Mouse (Mus musculus) kidney, postnatal 0 days (tissue): ENCODE data around the gene Enpp6. TPM values are rescaled to one million over a fixed set of nuclear protein-coding genes. Genes with fewer than 3 reads are reported as not detected.
"Not testable (repeated sequence)": the region's sequence is repeated elsewhere in the genome, so short reads cannot be mapped to it uniquely, and the experiment has no call there.

ENCODE experiments used
- ATAC-seq: fragments of 200-750 bp; cut with Nextera tagmentation; replicated peaks from 2 replicates; pipeline ENCODE4 v1.8.0; 2017; ENCODE audit warnings: low read depth, moderate number of reproducible peaks, moderate TSS enrichment, moderate library complexity; ENCODE audit not compliant: low FRiP score
- DNase-seq: peaks from one replicate; pipeline ENCODE4 v3.0.0-alpha.2; 2016; ENCODE audit warnings: low spot score
- H3K27ac ChIP-seq: fragments of 300-500 bp; sonication (generic); 2 replicates; pipeline ENCODE4 v1.5.1; 2014; ENCODE audit warnings: mild to moderate bottlenecking
- H3K27me3 ChIP-seq: fragments of 300-500 bp; sonication (generic); 2 replicates; pipeline ENCODE4 v1.6.1; 2014; ENCODE audit warnings: low read length, mixed read lengths; ENCODE audit not compliant: insufficient read depth
- H3K36me3 ChIP-seq: fragments of 300-500 bp; sonication (generic); 2 replicates; pipeline ENCODE4 v1.6.1; 2014; ENCODE audit warnings: low read length, mixed read lengths; ENCODE audit not compliant: insufficient read depth
- H3K4me1 ChIP-seq: fragments of 300-500 bp; sonication (generic); replicated peaks from 2 replicates; pipeline ENCODE4 v1.6.1; 2014; ENCODE audit warnings: antibody characterized with exemption, low read length, mixed read lengths; ENCODE audit not compliant: insufficient read depth
- H3K4me2 ChIP-seq: fragments of 300-500 bp; sonication (generic); 2 replicates; pipeline ENCODE4 v1.6.1; 2014; ENCODE audit warnings: mild to moderate bottlenecking, low read length, moderate library complexity, mixed read lengths
- H3K4me3 ChIP-seq: fragments of 300-500 bp; sonication (generic); replicated peaks from 2 replicates; pipeline ENCODE4 v1.5.1; 2014; ENCODE audit warnings: low read depth, low read length
- H3K9ac ChIP-seq: fragments of 300-500 bp; sonication (generic); 2 replicates; pipeline ENCODE4 v1.6.1; 2014; ENCODE audit warnings: low read depth, low read length
- H3K9me3 ChIP-seq: fragments of 300-500 bp; sonication (generic); replicated peaks from 2 replicates; pipeline ENCODE4 v1.6.1; 2016; ENCODE audit warnings: low read length, inconsistent platforms, mixed read lengths
- CTCF ChIP-seq: IDR thresholded peaks from 2 replicates; pipeline ENCODE4 v1.5.1; 2016; ENCODE audit warnings: antibody characterized with exemption, low read depth, mild to moderate bottlenecking, moderate library complexity
- WGBS: fragments of 180-500 bp; shearing (Covaris S2); extraction: QIAGEN DNeasy Blood & Tissue Kit; methylation state at CpG from one replicate; pipeline ENCODE4 v1.1.7; 2014; 5-methylcytosine and 5-hydroxymethylcytosine counted together
- polyA plus RNA-seq: library from polyadenylated mRNA; unstranded; fragments of >200 nt; fragmentation: Nextera tagmentation; extraction: Ambion mirVana; gene quantifications from 2 replicates; pipeline ENCODE4 v1.2.1, GENCODE M21; 2015

Enpp6 gene
- polyA plus RNA-seq, 1 experiment from 2014 or later = 2.3 TPM

- Histone ChIP-seq H3K36me3 (no peaks in the 10 kb centered on the region), H3K9me3 (no peaks in the 10 kb centered on the region), H3K4me1 (no peaks in the 10 kb centered on the region), H3K27ac (no peak overlapping the region), H3K4me3 (no peak overlapping the region), H3K4me2 (no peak overlapping the region), H3K9ac (no peak overlapping the region), H3K27me3 (no peaks in the 10 kb centered on the region)
- DNase-seq (no peak), ATAC-seq (no peak)
- no peak for TF ChIP-seq CTCF
- 75% methylated on average over 7 of the region's 7 CpGs for WGBS
These were observed 45.4 kb downstream of the Enpp6 start for GRCm38 (mm10) chr8:47032081-47032480.

GRCm38 (mm10) chr8:47033976-47034375, 47.3 kb downstream of the Enpp6 start:
- ATAC-seq (no peak), DNase-seq (no peak)
- no peak overlapping the region for H3K4me2 ChIP-seq
- no peak for TF ChIP-seq CTCF
- no peak overlapping the region for H3K27ac ChIP-seq
- H3K4me3 ChIP-seq = no peak overlapping the region
- H3K36me3 ChIP-seq = no peaks in the 10 kb centered on the region
- no peaks in the 10 kb centered on the region for H3K9me3 ChIP-seq
- H3K4me1 ChIP-seq = no peaks in the 10 kb centered on the region
- no peak overlapping the region for H3K9ac ChIP-seq
- whole genome bisulfite sequencing = 72% methylated on average over 4 of the region's 4 CpGs
- no peaks in the 10 kb centered on the region for H3K27me3 ChIP-seq

GRCm38 (mm10) chr8:47036501-47036900, 49.8 kb downstream of the Enpp6 start:
- no peaks in the 10 kb centered on the region for H3K27me3 ChIP-seq
- H3K36me3 ChIP-seq = no peaks in the 10 kb centered on the region
- no peaks in the 10 kb centered on the region for H3K4me1 ChIP-seq
- H3K4me3 ChIP-seq = no peak overlapping the region
- TF ChIP-seq CTCF = no peak
- ATAC-seq = no peak
- 53% methylated on average over 8 of the region's 8 CpGs for WGBS
- H3K4me2 ChIP-seq = no peak overlapping the region
- peak; percentile 43 for DNase-seq
- no peaks in the 10 kb centered on the region for H3K9me3 ChIP-seq
- no peak overlapping the region for H3K9ac ChIP-seq
- no peak overlapping the region for H3K27ac ChIP-seq

DNA sequence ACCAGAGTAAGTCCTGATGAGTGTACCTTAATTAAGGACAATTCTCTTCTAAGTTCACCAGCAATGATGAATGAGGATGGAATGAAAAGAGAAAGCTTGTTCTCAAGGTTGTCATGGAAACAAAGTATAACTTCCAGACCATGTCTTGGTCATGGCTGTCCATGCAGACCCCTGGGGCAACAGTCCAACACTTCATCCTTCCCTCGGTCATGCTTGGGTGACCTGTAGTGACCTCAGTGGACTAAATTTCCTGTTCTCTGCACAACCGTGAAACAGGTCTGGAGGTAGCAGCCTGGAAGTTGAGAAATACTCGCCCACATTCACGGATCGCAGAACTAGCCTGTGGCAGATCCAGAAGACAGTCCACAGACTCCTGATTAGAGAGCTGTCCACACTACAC, 50.7 kb downstream of the Enpp6 start:
- Histone ChIP-seq H3K9ac (no peak overlapping the region), H3K9me3 (no peaks in the 10 kb centered on the region), H3K4me1 (no peaks in the 10 kb centered on the region), H3K4me3 (no peak overlapping the region), H3K36me3 (no peaks in the 10 kb centered on the region), H3K4me2 (no peak overlapping the region), H3K27ac (no peak overlapping the region), H3K27me3 (no peaks in the 10 kb centered on the region)
- ATAC-seq (peak; percentile 54; the same call in 1 of the 2 replicates), DNase-seq (no peak)
- TF ChIP-seq CTCF = no peak
- 45% methylated on average over 5 of the region's 5 CpGs for WGBS

GRCm38 (mm10) chr8:47040215-47040614, 53.5 kb downstream of the Enpp6 start:
- H3K4me1 ChIP-seq, H3K9ac ChIP-seq, H3K27me3 ChIP-seq, DNase-seq, H3K4me3 ChIP-seq, H3K36me3 ChIP-seq, H3K27ac ChIP-seq, H3K9me3 ChIP-seq, ATAC-seq, H3K4me2 ChIP-seq: not testable (repeated sequence)
- 100% methylated on average over 2 of the region's 4 CpGs for WGBS

GRCm38 (mm10) chr8:47046340-47046739, 59.7 kb downstream of the Enpp6 start:
- Histone ChIP-seq H3K4me1 (no peaks in the 10 kb centered on the region), H3K27me3 (no peaks in the 10 kb centered on the region), H3K36me3 (no peaks in the 10 kb centered on the region), H3K4me3 (no peak overlapping the region), H3K9me3 (no peaks in the 10 kb centered on the region), H3K4me2 (no peak overlapping the region), H3K9ac (no peak overlapping the region), H3K27ac (no peak overlapping the region)
- TF ChIP-seq CTCF = no peak
- ATAC-seq (no peak), DNase-seq (no peak)
- WGBS = 51% methylated on average over 4 of the region's 4 CpGs

- H3K27me3 ChIP-seq = no peaks in the 10 kb centered on the region
- ATAC-seq (no peak), DNase-seq (no peak)
- H3K27ac ChIP-seq = no peak overlapping the region
- no peaks in the 10 kb centered on the region for H3K4me1 ChIP-seq
- TF ChIP-seq CTCF = no peak
- no peak overlapping the region for H3K4me3 ChIP-seq
- H3K4me2 ChIP-seq = no peak overlapping the region
- H3K9ac ChIP-seq = no peak overlapping the region
- 75% methylated on average over 2 of the region's 2 CpGs for WGBS
- no peaks in the 10 kb centered on the region for H3K9me3 ChIP-seq
- no peaks in the 10 kb centered on the region for H3K36me3 ChIP-seq
These were observed 60.5 kb downstream of the Enpp6 start for GRCm38 (mm10) chr8:47047146-47047545.
